17 mouse cellular contexts compared by ENCODE assay signal in genomic region chr3:101795387-101796039, GRCm38 (mm10). TPM values are rescaled to one million over a fixed set of nuclear protein-coding genes. Genes with fewer than 3 reads are reported as not detected.
DNase-seq lines count a peak whose midpoint lies in the region; ATAC-seq and TF ChIP-seq lines count a peak whose summit lies in the region.
"Had no signal": no experiment of that assay in that cellular context is flagged by ENCODE, and none has a peak within 500 bp of the region (broad histone marks: within the 10 kb centered on the region; RNA-seq: fewer than 3 reads in every experiment).

No protein-coding gene starts in this region.

- 0 out of 2 replicates have a peak, but pooled peaks have one; percentile 10 for TF ChIP-seq CTCF in kidney, adult 2 months (conservative IDR thresholded peaks at IDR 0.05; ENCODE audit: insufficient read depth, insufficient read length, low read depth, low read length)

- H3K36me3 ChIP-seq in kidney, adult 2 months (ENCODE audit: control insufficient read depth, insufficient read depth, low read length): no peaks in the 10 kb centered on the region
- no peaks in the 10 kb centered on the region for H3K36me3 ChIP-seq in kidney, embryonic 16.5 days (ENCODE audit: insufficient read depth, low read length)
- H3K36me3 ChIP-seq in neural tube, embryonic 13.5 days: no peaks in the 10 kb centered on the region
- H3K36me3 ChIP-seq in neural tube, embryonic 15.5 days: no peaks in the 10 kb centered on the region
- H3K36me3 ChIP-seq: embryonic facial prominence, embryonic 13.5 days; hindbrain, embryonic 15.5 days; limb, embryonic 12.5 days; neural tube, embryonic 12.5 days had no signal

- peaks cover 13% of the 10 kb centered on the region for H3K4me1 ChIP-seq in kidney, adult 2 months (ENCODE audit: control insufficient read depth, insufficient read depth, low read length)
- H3K4me1 ChIP-seq in kidney, embryonic 16.5 days (ENCODE audit: insufficient read depth, low read length): peaks cover 30% of the 10 kb centered on the region
- H3K4me1 ChIP-seq in neural tube, embryonic 13.5 days (replicated peaks): peaks cover 45% of the 10 kb centered on the region
- peaks cover 30% of the 10 kb centered on the region for H3K4me1 ChIP-seq in neural tube, embryonic 15.5 days

- H3K9me3 ChIP-seq in kidney, embryonic 16.5 days (ENCODE audit: low read length): no peaks in the 10 kb centered on the region
- no peaks in the 10 kb centered on the region for H3K9me3 ChIP-seq in neural tube, embryonic 13.5 days
- no peaks in the 10 kb centered on the region for H3K9me3 ChIP-seq in neural tube, embryonic 15.5 days (replicated peaks)
- H3K9me3 ChIP-seq: embryonic facial prominence, embryonic 13.5 days; forebrain, embryonic 13.5 days; hindbrain, embryonic 15.5 days; limb, embryonic 12.5 days; neural tube, embryonic 12.5 days had no signal

- H3K27ac ChIP-seq in kidney, adult 2 months (ENCODE audit: insufficient read depth, low read depth, low read length): no peak overlapping the region
- H3K27ac ChIP-seq in kidney, embryonic 16.5 days (ENCODE audit: low read length): no peak overlapping the region
- peak overlapping the region; percentile 4; the same call in 1 of the 2 replicates for H3K27ac ChIP-seq in neural tube, embryonic 13.5 days (replicated peaks)
- no peak overlapping the region for H3K27ac ChIP-seq in neural tube, embryonic 15.5 days (replicated peaks)
- H3K27ac ChIP-seq: embryonic facial prominence, embryonic 13.5 days; forebrain, embryonic 13.5 days; hindbrain, embryonic 15.5 days; limb, embryonic 12.5 days; neural tube, embryonic 12.5 days had no signal

- no peak for ATAC-seq in kidney, embryonic 16.5 days (ENCODE audit: low FRiP score, low TSS enrichment)
- ATAC-seq in neural tube, embryonic 13.5 days (ENCODE audit: low read depth): no peak
- no peak for ATAC-seq in neural tube, embryonic 15.5 days (ENCODE audit: low FRiP score)
- ATAC-seq: forebrain, embryonic 13.5 days; Patski had no signal

- TF ChIP-seq POLR2A in kidney, adult 2 months (IDR thresholded peaks at IDR 0.05; ENCODE audit: low read depth, low read length): no peak

- WGBS in kidney, adult 2 months: 75% methylated on average over 15 of the region's 15 CpGs
- 81% methylated on average over 15 of the region's 15 CpGs for WGBS in kidney, embryonic 16.5 days
- WGBS in neural tube, embryonic 13.5 days: 71% methylated on average over 15 of the region's 15 CpGs
- WGBS in neural tube, embryonic 15.5 days: 70% methylated on average over 15 of the region's 15 CpGs

- H3K4me3 ChIP-seq in kidney, adult 2 months (ENCODE audit: insufficient read depth, low read depth, low read length): no peak overlapping the region
- H3K4me3 ChIP-seq in kidney, embryonic 16.5 days (ENCODE audit: low read length): no peak overlapping the region
- H3K4me3 ChIP-seq in neural tube, embryonic 13.5 days: no peak overlapping the region
- H3K4me3 ChIP-seq in neural tube, embryonic 15.5 days (replicated peaks): no peak overlapping the region
- H3K4me3 ChIP-seq: embryonic facial prominence, embryonic 13.5 days; forebrain, embryonic 13.5 days; hindbrain, embryonic 15.5 days; limb, embryonic 12.5 days; neural tube, embryonic 12.5 days had no signal

- H3K9ac ChIP-seq in kidney, embryonic 16.5 days (replicated peaks; ENCODE audit: low read length): no peak overlapping the region
- H3K9ac ChIP-seq in neural tube, embryonic 13.5 days: no peak overlapping the region
- H3K9ac ChIP-seq in neural tube, embryonic 15.5 days (replicated peaks): no peak overlapping the region
- H3K9ac ChIP-seq: embryonic facial prominence, embryonic 13.5 days; forebrain, embryonic 13.5 days; hindbrain, embryonic 15.5 days; limb, embryonic 12.5 days; neural tube, embryonic 12.5 days had no signal

- H3K4me2 ChIP-seq in kidney, embryonic 16.5 days (replicated peaks; ENCODE audit: low read depth, low read length): no peak overlapping the region
- H3K4me2 ChIP-seq in neural tube, embryonic 13.5 days: no peak overlapping the region
- H3K4me2 ChIP-seq in neural tube, embryonic 15.5 days: no peak overlapping the region
- H3K4me2 ChIP-seq: embryonic facial prominence, embryonic 13.5 days; forebrain, embryonic 13.5 days; hindbrain, embryonic 15.5 days; limb, embryonic 12.5 days; neural tube, embryonic 12.5 days had no signal

- H3K27me3 ChIP-seq in kidney, adult 2 months (replicated peaks; ENCODE audit: control insufficient read depth, insufficient read depth, low read length): no peaks in the 10 kb centered on the region
- H3K27me3 ChIP-seq in kidney, embryonic 16.5 days (ENCODE audit: insufficient read depth, low read length): no peaks in the 10 kb centered on the region
- no peaks in the 10 kb centered on the region for H3K27me3 ChIP-seq in neural tube, embryonic 13.5 days
- no peaks in the 10 kb centered on the region for H3K27me3 ChIP-seq in neural tube, embryonic 15.5 days (replicated peaks)
- H3K27me3 ChIP-seq: forebrain, embryonic 13.5 days; hindbrain, embryonic 15.5 days; limb, embryonic 12.5 days; neural tube, embryonic 12.5 days; Patski had no signal

- DNase-seq in adrenal gland, postnatal 14 days: peak; percentile 61
- DNase-seq in adrenal gland, postnatal 4 days (ENCODE audit: low spot score in 2 of 2): no peak
- no peak for DNase-seq in kidney, adult 2 months
- DNase-seq in testis, postnatal 10 days (ENCODE audit: low spot score): peak; percentile 69
- DNase-seq in right cerebral cortex, adult 2 months (ENCODE audit: low spot score in 2 of 2): no peak
- DNase-seq: adrenal gland, postnatal 36 days; gastrocnemius, postnatal 25 days; right cerebral cortex, postnatal 25 days had no signal

RNA-seq across cellular contexts. Expression of gene Mab21l3, which starts 53.2 kb away (rescaled TPM):
- 0.11 and 0.41 TPM in 2 replicates for total RNA-seq in adrenal gland, postnatal 14 days (2021)
- total RNA-seq in adrenal gland, postnatal 4 days (2021): 1 to 10 TPM; 1.0 to 1.1 TPM
- polyA plus RNA-seq in kidney, adult 2 months (2012; rRNA removed): 1.8 TPM in 2 replicates
- polyA plus RNA-seq in kidney, embryonic 16.5 days (2015; fragmentation: Nextera tagmentation; extraction: Ambion mirVana): 0.78 and 1.0 TPM in 2 replicates
- polyA plus RNA-seq in neural tube, embryonic 13.5 days (2015; fragmentation: Nextera tagmentation; extraction: Ambion mirVana): 0.11 and 0.14 TPM in 2 replicates
- 0.09 and 0.88 TPM in 2 replicates for polyA plus RNA-seq in neural tube, embryonic 15.5 days (2015; fragmentation: Nextera tagmentation; extraction: Ambion mirVana)
- total RNA-seq: gastrocnemius, postnatal 25 days had no signal

Comparison
In these comparisons a context has a peak if more than half of its experiments do, and no peak if none do; other contexts are left out.
1. DNase-seq: peak in adrenal gland, postnatal 14 days (single experiment) and testis, postnatal 10 days (single experiment); none in adrenal gland, postnatal 4 days (0 of 2), kidney, adult 2 months (single experiment) and right cerebral cortex, adult 2 months (0 of 2).